Mouse (Mus musculus): ENCODE data around the gene Lin28b.
A peak's percentile ranks its signal among the peaks of the same experiment; 100 is the strongest.
"Not testable (repeated sequence)": the region's sequence is repeated elsewhere in the genome, so short reads cannot be mapped to it uniquely, and the experiment has no call there.

Gene Lin28b

GRCm38 (mm10) chr10:45410624-45411341 lies 75.4 kb downstream of the Lin28b start:
- no peak for DNase-seq

- no peak for DNase-seq
These were observed 86.4 kb downstream of the Lin28b start for GRCm38 (mm10) chr10:45399702-45400243.

- no peak for DNase-seq
These were observed 88.0 kb downstream of the Lin28b start for GRCm38 (mm10) chr10:45398211-45398610.

- no peak for DNase-seq
These were observed 103.6 kb downstream of the Lin28b start for GRCm38 (mm10) chr10:45382637-45382958.

- no peak for DNase-seq
These were observed 104.1 kb downstream of the Lin28b start for GRCm38 (mm10) chr10:45381937-45382636.

- DNase-seq = no peak
These were observed 107.9 kb downstream of the Lin28b start for GRCm38 (mm10) chr10:45378269-45378668.

- peak; percentile 64 for DNase-seq
These were observed 113.1 kb downstream of the Lin28b start for GRCm38 (mm10) chr10:45372994-45373692.

GRCm38 (mm10) chr10:45370545-45370944 lies 115.7 kb downstream of the Lin28b start:
- DNase-seq = no peak

GRCm38 (mm10) chr10:45369639-45370038 lies 116.6 kb downstream of the Lin28b start:
- DNase-seq = no peak

GRCm38 (mm10) chr10:45366987-45367705 lies 119.0 kb downstream of the Lin28b start:
- no peak for DNase-seq

GRCm38 (mm10) chr10:45363396-45363795 lies 122.8 kb downstream of the Lin28b start:
- DNase-seq = no peak

GRCm38 (mm10) chr10:45356091-45356490 lies 130.1 kb downstream of the Lin28b start:
- no peak for DNase-seq

- not testable (repeated sequence) for DNase-seq
These were observed 138.1 kb downstream of the Lin28b start for GRCm38 (mm10) chr10:45348143-45348542.

GRCm38 (mm10) chr10:45345217-45345616 lies 141.0 kb downstream of the Lin28b start:
- DNase-seq = no peak

GRCm38 (mm10) chr10:45344381-45344780 lies 141.8 kb downstream of the Lin28b start:
- DNase-seq = no peak

- no peak for DNase-seq
These were observed 147.1 kb downstream of the Lin28b start for GRCm38 (mm10) chr10:45339106-45339505.

- DNase-seq = no peak
These were observed 150.5 kb downstream of the Lin28b start, which contains the start of gene Bves for GRCm38 (mm10) chr10:45335434-45336422. Gene Bves, plus strand, starts transcription at chr10:45335772.

- no peak for DNase-seq
These were observed 151.3 kb downstream of the Lin28b start for GRCm38 (mm10) chr10:45334925-45335324.

GRCm38 (mm10) chr10:45328196-45329000 lies 157.8 kb downstream of the Lin28b start:
- DNase-seq = no peak
